Mouse (Mus musculus): ENCODE data around the gene Slc26a8. TPM values are rescaled to one million over a fixed set of nuclear protein-coding genes. Genes with fewer than 3 reads are reported as not detected.

The Slc26a8 gene
- polyA plus RNA-seq, 1 experiment = not detected

- TF ChIP-seq TCF3 (IDR thresholded peaks at IDR 0.05; ENCODE audit: insufficient read length, low read depth) (no peak), POLR2A (IDR thresholded peaks at IDR 0.05; ENCODE audit: insufficient read length, low read depth) (peak; percentile 23), CEBPB (IDR thresholded peaks at IDR 0.05; ENCODE audit: insufficient read depth, poor library complexity, severe bottlenecking) (no peak), MYOG (IDR thresholded peaks at IDR 0.05; ENCODE audit: control insufficient read depth in 1 of 3, insufficient read depth in 1 of 3, insufficient read length in 2 of 3, low read depth in 2 of 3) (peak in 1 of 3 experiments; percentile 4), MAX (IDR thresholded peaks at IDR 0.05; ENCODE audit: low read depth) (no peak), POLR2AphosphoS2 (IDR thresholded peaks at IDR 0.05; ENCODE audit: insufficient read length, low read depth) (no peak), E2F4 (IDR thresholded peaks at IDR 0.05; ENCODE audit: insufficient read depth) (no peak), SRF (IDR thresholded peaks at IDR 0.05; ENCODE audit: control insufficient read depth, insufficient read length, low read depth) (no peak), TCF12 (IDR thresholded peaks at IDR 0.05; ENCODE audit: insufficient read depth, poor library complexity, severe bottlenecking) (no peak), USF1 (IDR thresholded peaks at IDR 0.05; ENCODE audit: low read depth) (no peak), REST (IDR thresholded peaks at IDR 0.05; ENCODE audit: insufficient read depth, insufficient read length) (no peak), MYOD1 (IDR thresholded peaks at IDR 0.05; ENCODE audit: control insufficient read depth in 1 of 3, insufficient read length in 2 of 3, low read depth in 2 of 3) (no peak)
- Histone ChIP-seq H3K36me3 (ENCODE audit: control insufficient read depth, insufficient read depth) (no peaks in the 10 kb centered on the region), H3K4me2 (ENCODE audit: low read depth) (peak overlapping the region; percentile 82), H3K4me3 (peak overlapping the region; percentile 56), H3ac (ENCODE audit: control insufficient read depth, insufficient read length) (peak overlapping the region; percentile 84), H3K27me3 (ENCODE audit: control insufficient read depth, insufficient read depth, insufficient read length) (no peaks in the 10 kb centered on the region), H3K79me2 (ENCODE audit: control insufficient read depth, insufficient read depth) (peaks cover 53% of the 10 kb centered on the region)
These were observed 68.4 kb downstream of the Slc26a8 start for GRCm38 (mm10) chr17:28621381-28622299.

GRCm38 (mm10) chr17:28618775-28619174, 71.3 kb downstream of the Slc26a8 start:
- no peak overlapping the region for H3K4me3 ChIP-seq
- H3K36me3 ChIP-seq (ENCODE audit: control insufficient read depth, insufficient read depth) = no peaks in the 10 kb centered on the region
- no peak for TF ChIP-seq TCF12 (IDR thresholded peaks at IDR 0.05; ENCODE audit: insufficient read depth, poor library complexity, severe bottlenecking)
- no peak for TF ChIP-seq MYOG (IDR thresholded peaks at IDR 0.05; ENCODE audit: control insufficient read depth in 1 of 3, insufficient read depth in 1 of 3, insufficient read length in 2 of 3, low read depth in 2 of 3)
- TF ChIP-seq MAX (IDR thresholded peaks at IDR 0.05; ENCODE audit: low read depth) = no peak
- no peak for TF ChIP-seq POLR2A (IDR thresholded peaks at IDR 0.05; ENCODE audit: insufficient read length, low read depth)
- TF ChIP-seq SRF (IDR thresholded peaks at IDR 0.05; ENCODE audit: control insufficient read depth, insufficient read length, low read depth) = no peak
- no peak for TF ChIP-seq CEBPB (IDR thresholded peaks at IDR 0.05; ENCODE audit: insufficient read depth, poor library complexity, severe bottlenecking)
- TF ChIP-seq REST (IDR thresholded peaks at IDR 0.05; ENCODE audit: insufficient read depth, insufficient read length) = no peak
- TF ChIP-seq E2F4 (IDR thresholded peaks at IDR 0.05; ENCODE audit: insufficient read depth) = no peak
- no peak for TF ChIP-seq POLR2AphosphoS2 (IDR thresholded peaks at IDR 0.05; ENCODE audit: insufficient read length, low read depth)
- no peak for TF ChIP-seq TCF3 (IDR thresholded peaks at IDR 0.05; ENCODE audit: insufficient read length, low read depth)
- no peak for TF ChIP-seq USF1 (IDR thresholded peaks at IDR 0.05; ENCODE audit: low read depth)
- TF ChIP-seq MYOD1 (IDR thresholded peaks at IDR 0.05; ENCODE audit: control insufficient read depth in 1 of 3, insufficient read length in 2 of 3, low read depth in 2 of 3) = no peak
- no peak overlapping the region for H3K4me2 ChIP-seq (ENCODE audit: low read depth)
- H3K27me3 ChIP-seq (ENCODE audit: control insufficient read depth, insufficient read depth, insufficient read length) = no peaks in the 10 kb centered on the region
- H3K79me2 ChIP-seq (ENCODE audit: control insufficient read depth, insufficient read depth) = peaks cover 73% of the 10 kb centered on the region
- H3ac ChIP-seq (ENCODE audit: control insufficient read depth, insufficient read length) = no peak overlapping the region

GRCm38 (mm10) chr17:28618124-28618523, 71.9 kb downstream of the Slc26a8 start:
- Histone ChIP-seq H3K36me3 (ENCODE audit: control insufficient read depth, insufficient read depth) (no peaks in the 10 kb centered on the region), H3K27me3 (ENCODE audit: control insufficient read depth, insufficient read depth, insufficient read length) (no peaks in the 10 kb centered on the region), H3K4me2 (ENCODE audit: low read depth) (no peak overlapping the region), H3K4me3 (no peak overlapping the region), H3K79me2 (ENCODE audit: control insufficient read depth, insufficient read depth) (peaks cover 79% of the 10 kb centered on the region), H3ac (ENCODE audit: control insufficient read depth, insufficient read length) (no peak overlapping the region)
- TF ChIP-seq POLR2A (IDR thresholded peaks at IDR 0.05; ENCODE audit: insufficient read length, low read depth) (no peak), E2F4 (IDR thresholded peaks at IDR 0.05; ENCODE audit: insufficient read depth) (no peak), SRF (IDR thresholded peaks at IDR 0.05; ENCODE audit: control insufficient read depth, insufficient read length, low read depth) (no peak), POLR2AphosphoS2 (IDR thresholded peaks at IDR 0.05; ENCODE audit: insufficient read length, low read depth) (no peak), MAX (IDR thresholded peaks at IDR 0.05; ENCODE audit: low read depth) (no peak), USF1 (IDR thresholded peaks at IDR 0.05; ENCODE audit: low read depth) (no peak), CEBPB (IDR thresholded peaks at IDR 0.05; ENCODE audit: insufficient read depth, poor library complexity, severe bottlenecking) (no peak), TCF3 (IDR thresholded peaks at IDR 0.05; ENCODE audit: insufficient read length, low read depth) (no peak), REST (IDR thresholded peaks at IDR 0.05; ENCODE audit: insufficient read depth, insufficient read length) (no peak)

GRCm38 (mm10) chr17:28617636-28618035, 72.4 kb downstream of the Slc26a8 start:
- TF ChIP-seq E2F4 (IDR thresholded peaks at IDR 0.05; ENCODE audit: insufficient read depth) = no peak
- no peak for TF ChIP-seq MYOD1 (IDR thresholded peaks at IDR 0.05; ENCODE audit: control insufficient read depth in 1 of 3, insufficient read length in 2 of 3, low read depth in 2 of 3)
- TF ChIP-seq CEBPB (IDR thresholded peaks at IDR 0.05; ENCODE audit: insufficient read depth, poor library complexity, severe bottlenecking) = no peak
- TF ChIP-seq MYOG (IDR thresholded peaks at IDR 0.05; ENCODE audit: control insufficient read depth in 1 of 3, insufficient read depth in 1 of 3, insufficient read length in 2 of 3, low read depth in 2 of 3) = no peak
- TF ChIP-seq USF1 (IDR thresholded peaks at IDR 0.05; ENCODE audit: low read depth) = no peak
- no peak overlapping the region for H3ac ChIP-seq (ENCODE audit: control insufficient read depth, insufficient read length)
- no peak overlapping the region for H3K4me2 ChIP-seq (ENCODE audit: low read depth)
- H3K27me3 ChIP-seq (ENCODE audit: control insufficient read depth, insufficient read depth, insufficient read length) = no peaks in the 10 kb centered on the region
- no peak overlapping the region for H3K4me3 ChIP-seq
- H3K79me2 ChIP-seq (ENCODE audit: control insufficient read depth, insufficient read depth) = peaks cover 84% of the 10 kb centered on the region
- no peaks in the 10 kb centered on the region for H3K36me3 ChIP-seq (ENCODE audit: control insufficient read depth, insufficient read depth)
